Mouse (Mus musculus) stomach, embryonic 15.5 days (tissue): ENCODE measurements around the gene Dnajb1. TPM values are rescaled to one million over a fixed set of nuclear protein-coding genes. Genes with fewer than 3 reads are reported as not detected.

Experiments used
- ATAC-seq: fragments of 200-750 bp; cut with Nextera tagmentation; 2 replicates; pipeline ENCODE4 v1.8.0; 2017; ENCODE audit warnings: low read depth, moderate number of reproducible peaks, moderate TSS enrichment; ENCODE audit not compliant: insufficient read depth, low FRiP score
- H3K27ac ChIP-seq: fragments of 300-500 bp; sonication (generic); 2 replicates; pipeline ENCODE4 v1.5.1; 2015; ENCODE audit warnings: mild to moderate bottlenecking, inconsistent platforms
- H3K27me3 ChIP-seq: fragments of 300-500 bp; sonication (generic); replicated peaks from 2 replicates; pipeline ENCODE4 v1.6.1; 2015; ENCODE audit warnings: inconsistent platforms
- H3K36me3 ChIP-seq: fragments of 300-500 bp; sonication (generic); 2 replicates; pipeline ENCODE4 v1.6.1; 2015; ENCODE audit warnings: inconsistent platforms
- H3K4me1 ChIP-seq: fragments of 300-500 bp; sonication (generic); 2 replicates; pipeline ENCODE4 v1.6.1; 2015; ENCODE audit warnings: inconsistent platforms
- H3K4me2 ChIP-seq: fragments of 300-500 bp; sonication (generic); 2 replicates; pipeline ENCODE4 v1.6.1; 2015; ENCODE audit warnings: mild to moderate bottlenecking, inconsistent platforms
- H3K4me3 ChIP-seq: fragments of 300-500 bp; sonication (generic); replicated peaks from 2 replicates; pipeline ENCODE4 v1.5.1; 2015; ENCODE audit warnings: inconsistent platforms
- H3K9ac ChIP-seq: fragments of 300-500 bp; sonication (generic); 2 replicates; pipeline ENCODE4 v1.6.1; 2015; ENCODE audit warnings: inconsistent platforms
- H3K9me3 ChIP-seq: fragments of 300-500 bp; sonication (generic); 2 replicates; pipeline ENCODE4 v1.6.1; 2016; ENCODE audit warnings: inconsistent platforms
- WGBS: fragments of 180-500 bp; shearing (Covaris S2); methylation state at CpG from one replicate; pipeline ENCODE4 v1.1.7; 2015; 5-methylcytosine and 5-hydroxymethylcytosine counted together
- polyA plus RNA-seq: library from polyadenylated mRNA; unstranded; fragments of >200 nt; fragmentation: Nextera tagmentation; extraction: Ambion mirVana; gene quantifications from 2 replicates; pipeline ENCODE4 v1.2.1, GENCODE M21; 2015

Gene Dnajb1
- polyA plus RNA-seq, 1 experiment from 2014 or later = 62.6 TPM

DNA sequence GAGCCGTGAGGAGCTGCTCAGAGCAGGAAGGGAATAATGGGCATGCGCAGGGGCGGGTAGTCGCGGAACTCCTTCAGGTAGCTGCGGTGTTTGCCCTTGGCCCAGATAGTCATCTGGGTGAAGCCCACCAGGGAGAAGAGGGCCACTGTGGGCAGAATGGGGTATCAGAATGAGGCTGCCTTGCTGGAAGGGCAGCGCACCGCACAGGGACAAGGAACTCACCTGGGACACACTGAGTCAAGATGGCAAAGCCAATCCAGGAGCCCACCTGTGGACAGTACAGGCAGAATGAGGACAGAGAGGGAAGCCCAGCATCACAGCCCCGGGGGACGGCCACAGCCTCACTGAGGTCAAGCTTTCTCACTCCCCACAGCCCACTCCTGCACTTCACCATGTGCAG is 36.2 kb upstream of the Dnajb1 start:
- WGBS = 91% methylated on average over 10 of the region's 10 CpGs
- no peak overlapping the region for H3K27ac ChIP-seq
- no peaks in the 10 kb centered on the region for H3K27me3 ChIP-seq
- ATAC-seq = no peak
- no peak overlapping the region for H3K4me2 ChIP-seq
- H3K36me3 ChIP-seq = peaks cover 31% of the 10 kb centered on the region
- H3K4me1 ChIP-seq = peaks cover 27% of the 10 kb centered on the region
- no peak overlapping the region for H3K4me3 ChIP-seq
- no peak overlapping the region for H3K9ac ChIP-seq
- no peaks in the 10 kb centered on the region for H3K9me3 ChIP-seq

DNA sequence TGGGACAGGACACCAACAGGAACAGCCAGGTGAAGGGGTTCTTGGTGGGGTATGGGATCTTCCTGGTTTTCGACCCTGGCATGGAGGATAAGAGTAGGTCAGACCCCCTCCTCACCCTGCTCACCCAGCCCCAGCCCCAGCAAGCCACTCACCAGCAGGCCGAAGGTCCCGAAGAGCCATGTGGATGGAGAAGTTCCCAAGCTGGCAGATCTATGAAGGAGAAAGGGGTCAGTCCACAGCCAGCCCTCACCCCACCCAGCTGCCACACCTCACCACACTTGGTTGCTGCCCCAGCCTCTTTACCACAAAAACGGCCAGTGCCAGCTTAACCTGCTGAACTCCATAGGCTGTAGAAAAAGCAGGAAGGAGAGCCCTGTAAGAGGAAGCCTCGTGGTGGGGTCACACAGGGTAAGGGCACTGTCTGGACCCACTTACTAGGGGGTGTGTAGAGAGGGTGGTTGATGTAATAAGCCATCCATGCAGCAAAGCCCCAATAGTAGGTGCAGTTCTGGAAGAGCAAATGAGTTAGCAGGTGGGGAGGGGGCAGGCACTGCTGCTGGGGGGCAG is 35.7 kb upstream of the Dnajb1 start:
- Histone ChIP-seq H3K9ac (no peak overlapping the region), H3K4me1 (peaks cover 32% of the 10 kb centered on the region), H3K9me3 (no peaks in the 10 kb centered on the region), H3K36me3 (peaks cover 31% of the 10 kb centered on the region), H3K4me3 (no peak overlapping the region), H3K27ac (no peak overlapping the region), H3K27me3 (no peaks in the 10 kb centered on the region), H3K4me2 (no peak overlapping the region)
- 83% methylated on average over 5 of the region's 5 CpGs for WGBS
- no peak for ATAC-seq

DNA sequence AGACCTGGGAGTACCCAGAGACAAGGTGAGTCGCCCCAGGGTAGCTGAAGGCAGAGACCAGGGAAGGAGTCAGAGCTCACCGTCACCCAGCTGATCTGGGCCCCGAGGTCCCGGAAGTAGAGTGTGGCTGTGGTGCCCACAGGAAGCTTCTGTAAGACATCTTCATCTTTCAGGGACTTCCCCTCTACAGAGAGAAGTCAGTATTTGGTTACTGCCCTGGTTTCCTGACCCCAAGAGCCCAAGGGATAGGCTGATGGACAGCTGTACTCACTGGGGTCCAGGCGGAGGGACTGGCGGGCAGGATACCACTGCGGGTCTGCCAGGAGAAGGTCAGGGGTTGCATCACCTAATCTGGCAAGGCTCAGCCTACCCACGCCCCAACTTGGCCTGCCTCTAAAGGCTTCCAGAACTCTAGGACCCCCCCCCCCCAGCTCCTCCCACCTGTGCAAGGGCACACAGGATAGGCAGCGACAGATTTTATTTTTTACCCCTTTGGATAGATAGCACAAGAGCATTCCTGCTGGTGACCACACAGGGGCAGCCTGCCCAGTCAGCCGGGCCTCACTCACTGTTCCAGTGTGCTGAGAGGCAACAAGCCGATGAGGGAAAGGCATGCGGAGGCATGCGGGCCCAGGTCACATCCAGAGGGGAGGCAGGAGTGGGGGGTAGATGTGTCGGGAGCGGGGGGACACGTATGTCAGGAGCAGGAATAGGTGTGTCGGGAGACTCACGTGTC is 34.7 kb upstream of the Dnajb1 start:
- no peaks in the 10 kb centered on the region for H3K27me3 ChIP-seq
- peaks cover 30% of the 10 kb centered on the region; the same call in 1 of the 2 replicates for H3K4me1 ChIP-seq
- no peak overlapping the region for H3K9ac ChIP-seq
- no peak overlapping the region for H3K4me2 ChIP-seq
- WGBS = 77% methylated on average over 18 of the region's 18 CpGs
- no peaks in the 10 kb centered on the region for H3K9me3 ChIP-seq
- H3K36me3 ChIP-seq = peaks cover 31% of the 10 kb centered on the region
- H3K27ac ChIP-seq = no peak overlapping the region
- no peak for ATAC-seq
- no peak overlapping the region for H3K4me3 ChIP-seq

GRCm38 (mm10) chr8:83574631-83575315 is 33.2 kb upstream of the Dnajb1 start:
- H3K9ac ChIP-seq = no peak overlapping the region
- peaks cover 38% of the 10 kb centered on the region for H3K4me1 ChIP-seq
- H3K9me3 ChIP-seq = no peaks in the 10 kb centered on the region
- H3K36me3 ChIP-seq = peaks cover 31% of the 10 kb centered on the region
- 81% methylated on average over 15 of the region's 15 CpGs for WGBS
- H3K4me2 ChIP-seq = no peak overlapping the region
- no peak overlapping the region for H3K4me3 ChIP-seq
- ATAC-seq = no peak
- no peak overlapping the region for H3K27ac ChIP-seq
- no peaks in the 10 kb centered on the region for H3K27me3 ChIP-seq

DNA sequence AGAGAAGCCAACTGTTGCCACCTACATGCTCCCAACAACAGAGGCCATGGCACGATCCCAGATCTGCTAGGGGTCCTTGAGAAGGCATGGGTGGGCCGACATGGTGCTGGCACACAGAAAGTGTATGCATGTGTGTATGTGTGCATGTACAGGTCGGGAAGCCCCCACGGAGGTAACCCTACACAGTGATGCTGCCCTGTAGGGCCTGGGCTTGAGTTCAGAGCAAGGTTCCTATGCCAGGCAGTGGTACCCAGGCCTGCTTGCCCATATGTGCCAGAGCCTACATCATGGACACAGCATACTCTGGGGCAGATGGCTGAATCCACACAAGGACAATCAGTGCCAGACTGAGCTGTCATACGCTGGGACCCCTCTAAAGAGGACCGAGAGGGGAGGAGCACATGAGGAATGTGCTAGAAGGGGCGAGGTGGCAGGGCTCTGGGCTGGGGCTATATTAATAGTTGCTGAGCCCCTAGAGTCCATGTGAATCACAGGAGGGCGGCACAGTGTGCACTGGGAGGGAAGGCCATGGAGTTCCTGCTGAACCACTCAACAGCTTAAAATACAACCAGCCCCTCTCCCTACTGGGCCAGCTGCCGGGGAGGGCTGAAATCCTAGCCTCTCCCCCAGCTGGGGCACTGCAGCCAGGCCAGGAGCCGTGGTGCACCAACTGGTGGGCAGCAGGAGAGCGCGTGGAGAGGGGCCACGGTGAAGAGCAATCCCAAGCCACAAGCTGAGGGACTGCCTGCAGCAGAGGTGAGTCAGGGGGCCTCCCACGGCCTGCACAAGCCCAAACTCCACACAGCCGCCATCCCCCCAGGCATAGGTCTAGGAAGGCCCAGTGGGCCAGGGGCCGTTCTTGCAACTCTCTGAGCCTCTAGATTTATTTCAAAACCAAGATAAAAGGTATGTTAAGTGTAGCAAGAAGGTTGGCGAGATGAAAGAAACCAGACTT is 32.2 kb upstream of the Dnajb1 start:
- ATAC-seq = no peak
- Histone ChIP-seq H3K9ac (no peak overlapping the region), H3K4me1 (peaks cover 38% of the 10 kb centered on the region), H3K27ac (0 out of 2 replicates have a peak overlapping the region, but pooled peaks have one; percentile 14), H3K4me3 (no peak overlapping the region), H3K4me2 (no peak overlapping the region; the same call in 1 of the 2 replicates), H3K9me3 (no peaks in the 10 kb centered on the region), H3K36me3 (peaks cover 22% of the 10 kb centered on the region), H3K27me3 (no peaks in the 10 kb centered on the region)
- 68% methylated on average over 17 of the region's 17 CpGs for WGBS

- Histone ChIP-seq H3K4me1 (peaks cover 38% of the 10 kb centered on the region), H3K9ac (no peak overlapping the region), H3K27me3 (no peaks in the 10 kb centered on the region), H3K4me3 (no peak overlapping the region), H3K4me2 (no peak overlapping the region), H3K36me3 (peaks cover 19% of the 10 kb centered on the region), H3K9me3 (no peaks in the 10 kb centered on the region), H3K27ac (0 out of 2 replicates have a peak overlapping the region, but pooled peaks have one; percentile 16)
- ATAC-seq = no peak
- WGBS = 52% methylated on average over 3 of the region's 4 CpGs
Measured at GRCm38 (mm10) chr8:83576516-83576895, 31.5 kb upstream of the Dnajb1 start.

DNA sequence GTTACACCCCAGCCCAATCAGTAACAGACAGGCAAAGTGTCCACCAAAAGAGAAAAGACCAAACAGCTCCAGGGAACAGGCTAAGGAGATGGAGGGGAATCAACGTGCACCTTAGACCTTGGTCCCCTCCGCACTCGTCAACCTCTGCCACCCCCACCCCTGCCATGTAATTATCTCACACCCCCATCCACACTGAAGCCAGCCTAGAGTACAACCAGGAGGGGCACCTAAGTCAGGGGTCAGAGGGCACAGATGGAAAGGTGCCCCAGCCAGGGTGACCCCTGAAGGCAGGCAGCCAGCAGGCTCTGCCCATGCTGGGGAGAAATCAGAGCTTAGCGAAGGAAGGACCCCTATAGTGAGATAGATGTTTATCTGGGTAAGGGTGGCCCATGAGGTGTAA is 31.1 kb upstream of the Dnajb1 start:
- peak overlapping the region; percentile 16; the same call in 1 of the 2 replicates for H3K27ac ChIP-seq
- no peak overlapping the region for H3K4me3 ChIP-seq
- no peaks in the 10 kb centered on the region for H3K27me3 ChIP-seq
- peaks cover 38% of the 10 kb centered on the region for H3K4me1 ChIP-seq
- no peaks in the 10 kb centered on the region for H3K9me3 ChIP-seq
- H3K4me2 ChIP-seq = no peak overlapping the region
- no peak for ATAC-seq
- H3K36me3 ChIP-seq = peaks cover 15% of the 10 kb centered on the region
- H3K9ac ChIP-seq = no peak overlapping the region
- 66% methylated on average over 4 of the region's 4 CpGs for WGBS

DNA sequence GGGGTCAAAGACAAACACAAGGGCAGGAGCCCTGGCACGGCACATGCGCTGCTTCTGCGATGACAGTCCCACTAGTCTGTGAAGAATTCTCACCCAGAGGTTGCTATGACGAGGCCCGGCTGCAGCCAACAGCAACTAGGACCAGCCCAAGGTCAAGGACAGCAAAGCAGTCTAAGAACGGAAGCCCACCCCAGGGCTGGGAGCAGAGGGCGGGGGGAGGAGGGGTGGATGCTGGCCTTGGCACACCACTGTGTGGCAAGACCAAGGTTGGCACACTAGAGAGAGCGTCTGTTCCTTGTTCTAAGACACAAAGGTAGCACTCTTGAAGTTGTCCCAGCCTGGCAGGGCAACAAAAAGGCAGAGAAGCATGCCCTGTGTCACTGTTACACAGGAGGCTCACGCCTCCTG is 30.6 kb upstream of the Dnajb1 start:
- H3K36me3 ChIP-seq = peaks cover 10% of the 10 kb centered on the region
- no peak overlapping the region for H3K9ac ChIP-seq
- ATAC-seq = no peak
- peaks cover 42% of the 10 kb centered on the region for H3K4me1 ChIP-seq
- H3K9me3 ChIP-seq = no peaks in the 10 kb centered on the region
- no peak overlapping the region for H3K4me2 ChIP-seq
- no peak overlapping the region for H3K4me3 ChIP-seq
- WGBS = 57% methylated on average over 9 of the region's 9 CpGs
- H3K27ac ChIP-seq = peak overlapping the region; percentile 21; the same call in 1 of the 2 replicates
- H3K27me3 ChIP-seq = no peaks in the 10 kb centered on the region

DNA sequence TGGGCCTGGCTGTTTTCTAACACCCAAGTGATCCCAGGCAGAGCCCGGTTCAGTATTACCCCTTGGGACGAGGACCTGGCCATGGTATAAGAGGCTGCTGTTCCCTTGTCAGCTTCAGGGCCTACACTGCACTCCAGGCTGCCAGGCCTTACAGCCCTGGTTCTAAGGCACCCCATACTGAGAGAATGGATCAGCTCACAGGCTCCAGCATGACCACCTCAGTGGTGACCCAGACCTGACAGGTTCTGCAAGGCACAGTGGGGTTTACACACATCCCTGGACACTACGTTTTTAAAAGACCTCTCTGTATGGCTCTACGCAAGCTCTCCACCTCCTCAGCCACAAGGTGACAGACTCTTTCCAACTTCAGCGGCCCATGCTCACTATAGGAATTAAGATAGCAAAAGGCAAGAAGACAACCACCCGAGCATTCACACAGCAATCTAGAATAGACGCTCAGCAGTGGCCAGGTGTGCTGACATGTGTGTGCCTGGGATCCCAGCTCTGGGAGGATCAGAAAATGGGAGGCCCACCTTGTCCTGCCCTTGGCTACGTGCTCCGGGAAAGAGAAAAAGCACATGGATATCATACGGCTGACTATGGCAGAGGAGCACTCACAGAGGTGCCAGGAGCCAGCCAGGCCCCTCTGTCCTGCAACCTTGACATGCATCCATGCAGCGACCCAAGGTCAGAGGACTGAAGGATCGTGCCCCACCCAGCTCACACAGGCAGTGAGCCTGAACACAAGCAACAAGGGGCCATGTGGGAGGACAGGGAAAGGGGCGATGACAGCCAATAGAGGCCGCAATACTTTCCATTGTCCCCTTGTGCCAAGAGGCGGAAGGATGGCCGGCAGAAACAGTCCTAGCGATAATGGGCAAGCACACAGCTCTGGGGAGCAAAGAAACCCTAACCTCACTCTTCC is 29.6 kb upstream of the Dnajb1 start:
- no peaks in the 10 kb centered on the region for H3K27me3 ChIP-seq
- H3K4me1 ChIP-seq = peaks cover 44% of the 10 kb centered on the region
- H3K27ac ChIP-seq = no peak overlapping the region
- H3K9ac ChIP-seq = no peak overlapping the region
- ATAC-seq = no peak
- H3K9me3 ChIP-seq = no peaks in the 10 kb centered on the region
- H3K4me2 ChIP-seq = no peak overlapping the region
- H3K4me3 ChIP-seq = no peak overlapping the region
- 0 out of 2 replicates have a peak, but pooled peaks cover 2% of the 10 kb centered on the region for H3K36me3 ChIP-seq
- 70% methylated on average over 17 of the region's 17 CpGs for WGBS

DNA sequence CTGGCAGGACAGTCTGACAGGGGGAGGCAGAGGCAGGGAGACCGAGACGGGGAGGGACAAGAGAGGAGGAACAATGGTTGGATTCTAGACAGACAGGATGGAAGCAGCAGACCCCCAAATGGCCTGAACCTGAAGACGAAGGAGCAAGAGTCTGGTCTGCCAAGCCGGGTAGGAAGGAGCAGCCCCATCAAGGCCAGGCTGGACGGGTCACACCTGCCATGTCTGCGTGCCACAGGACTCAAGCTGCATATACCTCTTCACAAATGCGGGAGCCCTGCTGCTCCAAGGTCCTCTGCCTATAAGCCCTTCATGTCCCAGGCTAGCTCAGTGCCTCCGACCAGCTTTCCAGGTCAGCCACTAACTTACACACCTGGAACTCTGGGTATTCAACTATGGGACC is 28.3 kb upstream of the Dnajb1 start:
- H3K9me3 ChIP-seq = no peaks in the 10 kb centered on the region
- no peak overlapping the region for H3K4me3 ChIP-seq
- 72% methylated on average over 8 of the region's 8 CpGs for WGBS
- peaks cover 44% of the 10 kb centered on the region for H3K4me1 ChIP-seq
- H3K27me3 ChIP-seq = no peaks in the 10 kb centered on the region
- no peaks in the 10 kb centered on the region for H3K36me3 ChIP-seq
- no peak overlapping the region for H3K9ac ChIP-seq
- ATAC-seq = no peak
- no peak overlapping the region for H3K27ac ChIP-seq
- H3K4me2 ChIP-seq = no peak overlapping the region

DNA sequence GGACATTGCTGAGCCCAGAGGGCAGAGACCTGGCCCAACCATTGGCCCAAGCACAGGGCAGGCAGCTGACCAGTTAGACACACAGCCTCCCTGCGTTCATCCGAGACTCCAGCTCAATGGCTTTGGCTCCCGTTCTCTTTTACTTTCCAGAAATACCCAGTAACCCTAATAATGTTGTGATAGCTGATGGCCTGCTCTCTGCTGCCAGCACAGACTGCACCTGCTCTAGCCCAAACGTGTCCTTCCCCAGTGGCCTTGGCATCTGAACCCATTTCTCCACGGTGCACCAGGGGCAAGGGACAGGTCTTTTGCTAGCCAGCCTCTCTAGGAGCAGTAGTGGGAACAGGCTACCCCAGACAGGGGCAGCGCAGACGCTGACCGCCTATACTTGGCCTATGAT is 27.2 kb upstream of the Dnajb1 start:
- 85% methylated on average over 8 of the region's 8 CpGs for WGBS
- no peak for ATAC-seq

More for the DNA sequence above, 27.2 kb upstream of the Dnajb1 start:
- no peaks in the 10 kb centered on the region for H3K36me3 ChIP-seq
- H3K9ac ChIP-seq = no peak overlapping the region
- no peak overlapping the region for H3K4me3 ChIP-seq
- no peak overlapping the region for H3K27ac ChIP-seq
- no peaks in the 10 kb centered on the region for H3K27me3 ChIP-seq
- peaks cover 35% of the 10 kb centered on the region for H3K4me1 ChIP-seq
- H3K4me2 ChIP-seq = no peak overlapping the region
- no peaks in the 10 kb centered on the region for H3K9me3 ChIP-seq
